Mouse (Mus musculus): ENCODE measurements around the gene Trdn.

Trdn gene

GRCm38 (mm10) chr10:33375474-33376029 lies 295.2 kb downstream of the Trdn start:
- DNase-seq (ENCODE audit: low read depth) = no peak

Measured in c-Kit-positive CD71-negative TER-119-negative erythroid progenitor cells, embryonic 14.5 days (primary cell).